Mouse (Mus musculus) MEL (cell line): ENCODE measurements around the gene Wdr93. TPM values are rescaled to one million over a fixed set of nuclear protein-coding genes. Genes with fewer than 3 reads are reported as not detected.

Source experiments
- DNase-seq: peaks from one replicate; pipeline ENCODE4 v3.0.0; 2011; ENCODE audit warnings: low read depth, low spot score
- H3K27ac ChIP-seq: 2 replicates; pipeline ENCODE4 v1.5.1; 2012; ENCODE audit warnings: low read depth, mild to moderate bottlenecking, control low read depth, low read length, moderate library complexity; ENCODE audit not compliant: control insufficient read depth
- H3K27me3 ChIP-seq, 2 experiments: fragments of 150-350 bp in 1 of 2; sonication (generic) in 1 of 2; 2 replicates each; pipeline ENCODE4 v1.6.1; 2012; ENCODE audit warnings: low read length in 2 of 2, mild to moderate bottlenecking in 2 of 2, improper control_type of control experiment in 1 of 2, moderate library complexity in 1 of 2; ENCODE audit not compliant: insufficient read depth in 2 of 2, control insufficient read depth in 1 of 2
- H3K36me3 ChIP-seq, 2 experiments: 2 replicates each; pipeline ENCODE4 v1.6.1; 2012 to 2014; ENCODE audit warnings: low read length in 2 of 2, improper control_type of control experiment in 1 of 2, inconsistent platforms in 1 of 2, mild to moderate bottlenecking in 1 of 2; ENCODE audit not compliant: insufficient read depth in 2 of 2, control insufficient read depth in 1 of 2
- H3K4me1 ChIP-seq, 2 experiments: fragments of 150-350 bp in 1 of 2; sonication (generic) in 1 of 2; 2 replicates each; pipeline ENCODE4 v1.6.1; 2012; ENCODE audit warnings: low read length in 2 of 2, improper control_type of control experiment in 1 of 2, mild to moderate bottlenecking in 1 of 2; ENCODE audit not compliant: insufficient read depth in 2 of 2, control insufficient read depth in 1 of 2
- H3K4me3 ChIP-seq, 2 experiments: fragments of 150-350 bp in 1 of 2; sonication (generic) in 1 of 2; 2 replicates each; pipeline ENCODE4 v1.5.1; 2012; ENCODE audit warnings: low read depth in 2 of 2, low read length in 2 of 2, mild to moderate bottlenecking in 2 of 2, moderate library complexity in 2 of 2, control low read depth in 1 of 2, improper control_type of control experiment in 1 of 2; ENCODE audit not compliant: control insufficient read depth in 1 of 2, insufficient read depth in 1 of 2
- H3K79me2 ChIP-seq: 2 replicates; pipeline ENCODE4 v1.6.1; 2012; ENCODE audit warnings: mild to moderate bottlenecking, low read length, moderate library complexity; ENCODE audit not compliant: control insufficient read depth, poor library complexity, insufficient read depth
- H3K9ac ChIP-seq: 2 replicates; pipeline ENCODE4 v1.6.1; 2012; ENCODE audit warnings: low read depth, mild to moderate bottlenecking, control low read depth, low read length, moderate library complexity; ENCODE audit not compliant: control insufficient read depth, poor library complexity, severe bottlenecking
- H3K9me3 ChIP-seq: fragments of 150-350 bp; sonication (generic); replicated peaks from 2 replicates; pipeline ENCODE4 v1.6.1; 2012; ENCODE audit warnings: mild to moderate bottlenecking, low read length, improper control_type of control experiment, moderate library complexity; ENCODE audit not compliant: insufficient read depth
- BHLHE40 ChIP-seq: IDR thresholded peaks from 2 replicates; pipeline ENCODE4 v1.6.1; 2012; ENCODE audit warnings: low read depth, mild to moderate bottlenecking, inconsistent platforms, low read length, improper control_type of control experiment, borderline replicate concordance
- CHD1 ChIP-seq: IDR thresholded peaks from 2 replicates; pipeline ENCODE4 v1.6.1; 2012; ENCODE audit warnings: low read depth, mild to moderate bottlenecking, inconsistent platforms, low read length, improper control_type of control experiment
- CTCF ChIP-seq, 3 experiments: IDR thresholded peaks in 2 of 3; conservative IDR thresholded peaks in 1 of 3; 2 replicates each; pipeline ENCODE4 v1.5.1; 2011 to 2012; ENCODE audit warnings: low read length in 3 of 3, low read depth in 2 of 3, mild to moderate bottlenecking in 2 of 3, improper control_type of control experiment in 1 of 3, inconsistent platforms in 1 of 3, mixed read lengths in 1 of 3, moderate library complexity in 1 of 3; ENCODE audit not compliant: control insufficient read depth in 1 of 3, insufficient read depth in 1 of 3, poor library complexity in 1 of 3, severe bottlenecking in 1 of 3
- E2F4 ChIP-seq: IDR thresholded peaks from 2 replicates; pipeline ENCODE4 v1.6.1; 2011; ENCODE audit warnings: low read depth, low read length, improper control_type of control experiment, borderline replicate concordance
- ELF1 ChIP-seq: IDR thresholded peaks from 2 replicates; pipeline ENCODE4 v1.6.1; 2014; ENCODE audit warnings: low read depth, mild to moderate bottlenecking, inconsistent platforms, low read length, improper control_type of control experiment, moderate library complexity
- EP300 ChIP-seq, 2 experiments: IDR thresholded peaks; 2 replicates each; pipeline ENCODE4 v1.6.1; 2011; ENCODE audit warnings: improper control_type of control experiment in 2 of 2, low read length in 2 of 2, low read depth in 1 of 2, mild to moderate bottlenecking in 1 of 2
- ETS1 ChIP-seq: IDR thresholded peaks from 2 replicates; pipeline ENCODE4 v1.6.1; 2012; ENCODE audit warnings: low read depth, mild to moderate bottlenecking, inconsistent platforms, low read length, improper control_type of control experiment, moderate library complexity
- GABPA ChIP-seq: IDR thresholded peaks from 2 replicates; pipeline ENCODE4 v1.6.1; 2012; ENCODE audit warnings: low read depth, mild to moderate bottlenecking, inconsistent platforms, low read length, improper control_type of control experiment, moderate library complexity
- GATA1 ChIP-seq: IDR thresholded peaks from 2 replicates; pipeline ENCODE4 v1.6.1; 2011; ENCODE audit warnings: low read depth, low read length, improper control_type of control experiment
- HCFC1 ChIP-seq: IDR thresholded peaks from 2 replicates; pipeline ENCODE4 v1.6.1; 2012; ENCODE audit warnings: low read depth, mild to moderate bottlenecking, inconsistent platforms, low read length, improper control_type of control experiment, moderate library complexity
- JUND ChIP-seq: IDR thresholded peaks from 2 replicates; pipeline ENCODE4 v1.6.1; 2011; ENCODE audit warnings: low read depth, mild to moderate bottlenecking, improper control_type of control experiment, low read length
- KAT2A ChIP-seq: conservative IDR thresholded peaks from 2 replicates; pipeline ENCODE4 v1.6.1; 2012; ENCODE audit warnings: low read depth, low read length, improper control_type of control experiment, inconsistent platforms
- MAFK ChIP-seq: IDR thresholded peaks from 2 replicates; pipeline ENCODE4 v1.6.1; 2011; ENCODE audit warnings: low read depth, mild to moderate bottlenecking, low read length, improper control_type of control experiment, borderline replicate concordance
- MAX ChIP-seq: IDR thresholded peaks from 2 replicates; pipeline ENCODE4 v1.6.1; 2011; ENCODE audit warnings: low read length, improper control_type of control experiment
- MAZ ChIP-seq: IDR thresholded peaks from 2 replicates; pipeline ENCODE4 v1.6.1; 2012; ENCODE audit warnings: low read depth, mild to moderate bottlenecking, inconsistent platforms, low read length, improper control_type of control experiment
- MEF2A ChIP-seq: IDR thresholded peaks from 2 replicates; pipeline ENCODE4 v1.6.1; 2014; ENCODE audit warnings: low read depth, mild to moderate bottlenecking, inconsistent platforms, low read length, improper control_type of control experiment; ENCODE audit not compliant: poor library complexity, insufficient replicate concordance, severe bottlenecking; ENCODE audit errors: extremely low read depth
- MXI1 ChIP-seq: IDR thresholded peaks from 2 replicates; pipeline ENCODE4 v1.6.1; 2011; ENCODE audit warnings: mild to moderate bottlenecking, low read depth, low read length, improper control_type of control experiment
- MYC ChIP-seq: IDR thresholded peaks from 2 replicates; pipeline ENCODE4 v1.6.1; 2011; ENCODE audit warnings: low read depth, mild to moderate bottlenecking, low read length, improper control_type of control experiment, moderate library complexity
- NELFE ChIP-seq: IDR thresholded peaks from 2 replicates; pipeline ENCODE4 v1.6.1; 2011; ENCODE audit warnings: low read depth, low read length, improper control_type of control experiment
- POLR2AphosphoS5 ChIP-seq: IDR thresholded peaks from 2 replicates; pipeline ENCODE4 v1.6.1; 2012; ENCODE audit warnings: low read depth, borderline replicate concordance, mild to moderate bottlenecking, inconsistent platforms, low read length, moderate library complexity, mixed read lengths
- RAD21 ChIP-seq: IDR thresholded peaks from 2 replicates; pipeline ENCODE4 v1.6.1; 2011; ENCODE audit warnings: mild to moderate bottlenecking, low read depth, low read length, improper control_type of control experiment
- RCOR1 ChIP-seq: IDR thresholded peaks from 2 replicates; pipeline ENCODE4 v1.6.1; 2012; ENCODE audit warnings: low read depth, mild to moderate bottlenecking, inconsistent platforms, low read length, improper control_type of control experiment
- SIN3A ChIP-seq: IDR thresholded peaks from 2 replicates; pipeline ENCODE4 v1.6.1; 2012; ENCODE audit warnings: low read length, improper control_type of control experiment, inconsistent platforms
- SMC3 ChIP-seq: IDR thresholded peaks from 2 replicates; pipeline ENCODE4 v1.6.1; 2011; ENCODE audit warnings: low read depth, low read length, improper control_type of control experiment
- TBP ChIP-seq: IDR thresholded peaks from 2 replicates; pipeline ENCODE4 v1.8.0; 2011; ENCODE audit warnings: low read depth, low read length, improper control_type of control experiment
- UBTF ChIP-seq: IDR thresholded peaks from 2 replicates; pipeline ENCODE4 v1.6.1; 2012; ENCODE audit warnings: low read depth, mild to moderate bottlenecking, inconsistent platforms, low read length, improper control_type of control experiment, moderate library complexity, borderline replicate concordance; ENCODE audit not compliant: insufficient read depth
- USF1 ChIP-seq: IDR thresholded peaks from 2 replicates; pipeline ENCODE4 v1.6.1; 2014; ENCODE audit warnings: low read depth, mild to moderate bottlenecking, inconsistent platforms, low read length, improper control_type of control experiment, moderate library complexity
- ZKSCAN1 ChIP-seq: IDR thresholded peaks from 2 replicates; pipeline ENCODE4 v1.6.1; 2012; ENCODE audit warnings: low read depth, mild to moderate bottlenecking, inconsistent platforms, low read length, improper control_type of control experiment, moderate library complexity
- ZMIZ1 ChIP-seq: IDR thresholded peaks from 2 replicates; pipeline ENCODE4 v1.6.1; 2012; ENCODE audit warnings: low read depth, mild to moderate bottlenecking, inconsistent platforms, low read length, improper control_type of control experiment, moderate library complexity
- polyA plus RNA-seq, 2 experiments: library from polyadenylated mRNA; stranded (reverse) in 1 of 2; unstranded in 1 of 2; fragments of >175 nt in 1 of 2; fragments of >200 nt in 1 of 2; gene quantifications; 2 replicates each; pipeline versions ENCODE4 v1.2.1 to v1.2.4; 2012; ENCODE audit warnings: low replicate concordance in 2 of 2, low read depth in 1 of 2; ENCODE audit not compliant: insufficient read length in 2 of 2, insufficient read depth in 1 of 2, missing spikeins in 1 of 2
- total RNA-seq: library from RNA; depleted of rRNA; stranded (reverse); fragments of 300-350 nt; gene quantifications from 2 replicates; pipeline ENCODE4 v1.2.3, GENCODE M21; 2012

The Wdr93 gene
- total and polyA plus RNA-seq, 3 experiments, result 0.23 to 0.40 TPM; not detected in 1

GRCm38 (mm10) chr7:79710831-79711230 is 32.1 kb upstream of the Wdr93 start:
- no peaks in the 10 kb centered on the region; a peak in 1 of 4 replicates for H3K36me3 ChIP-seq
- no peak for DNase-seq
- no peak for TF ChIP-seq MXI1
- no peak for TF ChIP-seq CTCF (IDR thresholded peaks at IDR 0.05 in 2 of 3, conservative IDR thresholded peaks at IDR 0.05 in 1 of 3; ENCODE audit: control insufficient read depth in 1 of 3, insufficient read depth in 1 of 3, low read depth in 2 of 3, low read length in 3 of 3, poor library complexity in 1 of 3, severe bottlenecking in 1 of 3)
- no peak for TF ChIP-seq KAT2A
- TF ChIP-seq MAFK, result no peak
- TF ChIP-seq E2F4, result no peak
- TF ChIP-seq USF1, result no peak
- TF ChIP-seq TBP, result no peak
- TF ChIP-seq GABPA, result no peak
- TF ChIP-seq ETS1, result no peak
- H3K4me1 ChIP-seq, result peaks cover 0 to 5% of the 10 kb centered on the region in 2 experiments; a peak in 2 of 4 replicates
- H3K9ac ChIP-seq, result no peak overlapping the region
- peaks cover 1% of the 10 kb centered on the region; the same call in 1 of the 2 replicates for H3K79me2 ChIP-seq
- H3K4me3 ChIP-seq, result no peak overlapping the region
- H3K27ac ChIP-seq, result no peak overlapping the region
- H3K27me3 ChIP-seq, result no peaks in the 10 kb centered on the region
- H3K9me3 ChIP-seq, result no peaks in the 10 kb centered on the region

GRCm38 (mm10) chr7:79715187-79715981 is 27.6 kb upstream of the Wdr93 start, which contains the start of gene Kif7:
Kif7 (minus strand) TSS chr7:79715720.
- H3K36me3 ChIP-seq, result peaks cover 0 to 3% of the 10 kb centered on the region in 2 experiments; a peak in 2 of 4 replicates
- H3K27me3 ChIP-seq, result no peaks in the 10 kb centered on the region
- H3K9me3 ChIP-seq, result no peaks in the 10 kb centered on the region
- H3K27ac ChIP-seq, result no peak within 1 kb of the TSS
- peak; percentile 93 for DNase-seq
- H3K4me3 ChIP-seq, result peak within 1 kb of the TSS; percentile 71 to 93
- H3K4me1 ChIP-seq, result peaks cover 3 to 8% of the 10 kb centered on the region in 2 experiments; a peak in 3 of 4 replicates
- peaks cover 1% of the 10 kb centered on the region; the same call in 1 of the 2 replicates for H3K79me2 ChIP-seq
- H3K9ac ChIP-seq, result peak within 1 kb of the TSS; percentile 84
- TF ChIP-seq RAD21, result no peak
- TF ChIP-seq MEF2A, result no peak
- TF ChIP-seq BHLHE40, result 0 out of 2 replicates have a peak, but pooled peaks have one; percentile 10
- no peak for TF ChIP-seq CHD1
- TF ChIP-seq EP300 (IDR thresholded peaks at IDR 0.05; ENCODE audit: low read depth in 1 of 2, low read length in 2 of 2), result no peak
- TF ChIP-seq RCOR1, result no peak
- no peak for TF ChIP-seq TBP
- TF ChIP-seq ZMIZ1, result no peak
- no peak for TF ChIP-seq MAX
- no peak for TF ChIP-seq GABPA
- peak; percentile 81 for TF ChIP-seq HCFC1
- TF ChIP-seq SIN3A, result peak; percentile 84
- TF ChIP-seq MYC, result no peak
- no peak for TF ChIP-seq UBTF
- no peak for TF ChIP-seq USF1
- no peak for TF ChIP-seq POLR2AphosphoS5
- no peak for TF ChIP-seq ELF1
- no peak for TF ChIP-seq GATA1
- TF ChIP-seq MAFK, result no peak
- no peak for TF ChIP-seq SMC3
- peak; percentile 41; the same call in 1 of the 2 replicates for TF ChIP-seq ETS1
- peak; percentile 97 for TF ChIP-seq MAZ
- peak; percentile 76 for TF ChIP-seq MXI1
- peak; percentile 81 for TF ChIP-seq NELFE
- TF ChIP-seq ZKSCAN1, result no peak
- no peak for TF ChIP-seq KAT2A
- no peak for TF ChIP-seq JUND
